Mouse (Mus musculus): ENCODE measurements at regions not wholly inside any gene's neighbourhood (a gene's known extent, or its start where the extent isn't known, plus 50 kb on each side); places are given as distances from the start of the nearest gene placed in this dataset.

- no peak for DNase-seq (ENCODE audit: low spot score)
Observed at GRCm38 (mm10) chr2:45245506-45245905, 128.3 kb upstream of the Zeb2 start.

DNA sequence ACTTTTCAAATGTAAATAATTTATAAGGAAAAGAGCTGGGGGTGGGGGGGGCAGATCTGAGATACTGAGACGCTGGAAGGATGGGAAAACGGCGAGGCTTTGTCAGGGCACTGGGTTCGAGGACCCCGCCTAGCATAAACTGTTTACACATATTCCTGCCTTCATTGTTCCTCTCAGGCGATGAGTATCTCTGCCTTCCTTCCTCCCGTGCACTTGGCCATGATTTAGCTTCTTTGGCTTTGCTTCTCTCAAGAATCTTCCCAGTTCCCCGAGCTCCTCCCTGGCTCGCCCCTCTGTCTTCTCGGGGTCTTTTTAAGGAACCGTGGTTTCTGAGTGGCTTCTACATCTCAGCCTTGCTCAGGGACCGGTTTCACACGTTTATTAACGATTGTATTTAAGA is 127.3 kb upstream of the Zeb2 start:
- DNase-seq (ENCODE audit: low spot score), result no peak

DNA sequence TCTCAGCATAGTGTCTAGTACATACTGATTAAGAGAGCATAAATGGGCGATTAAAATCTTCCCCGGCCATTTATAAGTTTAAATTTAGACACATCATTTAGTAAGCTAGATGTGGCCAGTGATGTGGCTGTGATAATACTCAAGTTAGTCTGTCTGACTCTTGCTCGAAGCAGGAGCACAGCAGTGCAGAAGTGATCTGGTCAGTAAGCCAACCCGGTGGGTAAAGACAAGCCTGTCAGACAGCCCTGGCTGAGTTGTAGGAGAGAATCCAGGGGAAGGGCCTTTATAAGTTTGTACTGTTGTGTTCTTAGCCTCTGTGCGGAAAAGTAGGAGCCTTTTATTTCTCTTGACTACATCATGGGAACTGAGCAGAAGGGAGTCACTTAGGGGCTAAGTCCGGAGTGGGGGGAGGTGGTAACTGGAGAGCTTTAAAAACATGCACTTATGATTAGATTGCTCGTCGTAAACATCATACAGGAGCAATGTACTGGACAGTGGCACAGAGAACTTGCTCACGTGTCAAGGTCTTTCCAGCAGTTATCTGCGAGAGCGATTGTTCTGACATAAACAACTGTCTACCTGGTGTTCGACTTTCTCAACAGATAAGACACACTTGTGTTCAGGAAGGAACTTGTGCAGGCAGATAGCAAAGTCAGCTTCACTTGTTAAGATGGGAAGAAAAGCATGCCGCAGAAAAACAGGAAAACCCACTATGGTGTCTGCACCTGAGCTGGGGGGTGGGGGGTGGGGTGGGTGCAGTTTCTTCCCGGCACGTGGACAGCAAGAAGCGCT is 122.5 kb upstream of the Zeb2 start:
- no peak for DNase-seq (ENCODE audit: low spot score)

- no peak for DNase-seq (ENCODE audit: low spot score)
Observed at GRCm38 (mm10) chr2:45239001-45239400, 121.8 kb upstream of the Zeb2 start.

- no peak for DNase-seq (ENCODE audit: low spot score)
Observed at GRCm38 (mm10) chr2:45236168-45236700, 119.0 kb upstream of the Zeb2 start.

- no peak for DNase-seq (ENCODE audit: low spot score)
Observed at GRCm38 (mm10) chr2:45234148-45234547, 117.0 kb upstream of the Zeb2 start.

- DNase-seq (ENCODE audit: low spot score), result no peak
Observed at GRCm38 (mm10) chr2:45230351-45231209, 113.4 kb upstream of the Zeb2 start.

GRCm38 (mm10) chr2:45229501-45229900 is 112.3 kb upstream of the Zeb2 start:
- no peak for DNase-seq (ENCODE audit: low spot score)

GRCm38 (mm10) chr2:45227276-45227944 is 110.2 kb upstream of the Zeb2 start:
- no peak for DNase-seq (ENCODE audit: low spot score)

DNA sequence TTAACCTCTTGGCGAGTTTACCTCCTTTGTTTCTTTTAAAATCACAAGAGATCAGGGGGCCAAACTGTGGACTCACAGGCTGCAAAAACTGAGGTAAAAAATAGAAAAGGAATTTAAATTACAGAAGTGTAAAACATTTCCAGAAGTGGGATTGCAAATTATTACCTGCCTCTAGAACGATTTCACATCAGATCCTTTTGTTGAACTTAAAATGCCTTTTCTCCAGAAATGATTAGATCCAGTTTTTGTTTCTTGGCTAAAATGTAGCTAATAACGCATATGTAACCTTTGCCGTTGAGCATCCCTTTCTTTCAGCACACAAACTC is 108.8 kb upstream of the Zeb2 start:
- no peak for DNase-seq (ENCODE audit: low spot score)

- no peak for DNase-seq (ENCODE audit: low spot score)
Observed at GRCm38 (mm10) chr2:45225364-45226044, 108.3 kb upstream of the Zeb2 start.

DNA sequence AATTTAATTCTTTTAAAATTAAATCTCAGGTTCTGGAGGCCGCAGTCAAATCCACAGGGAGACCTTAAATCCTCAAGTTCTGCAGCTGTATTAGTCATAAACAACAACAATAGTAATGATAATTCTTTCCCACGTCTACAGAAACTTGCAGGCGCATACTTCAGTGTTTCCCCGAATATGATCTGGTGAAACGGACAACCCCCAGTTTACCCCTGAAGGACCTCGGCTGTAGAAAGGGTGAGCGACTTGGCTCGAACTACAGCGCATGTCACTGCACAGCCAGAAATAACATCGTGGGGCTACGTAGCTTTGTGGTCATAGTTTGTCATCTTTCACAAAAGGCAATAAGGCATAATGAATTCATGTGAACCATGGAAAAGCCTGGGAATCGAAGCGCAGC is 105.0 kb upstream of the Zeb2 start:
- no peak for DNase-seq (ENCODE audit: low spot score)

GRCm38 (mm10) chr2:45219851-45220250 is 102.7 kb upstream of the Zeb2 start:
- DNase-seq (ENCODE audit: low spot score), result no peak

DNA sequence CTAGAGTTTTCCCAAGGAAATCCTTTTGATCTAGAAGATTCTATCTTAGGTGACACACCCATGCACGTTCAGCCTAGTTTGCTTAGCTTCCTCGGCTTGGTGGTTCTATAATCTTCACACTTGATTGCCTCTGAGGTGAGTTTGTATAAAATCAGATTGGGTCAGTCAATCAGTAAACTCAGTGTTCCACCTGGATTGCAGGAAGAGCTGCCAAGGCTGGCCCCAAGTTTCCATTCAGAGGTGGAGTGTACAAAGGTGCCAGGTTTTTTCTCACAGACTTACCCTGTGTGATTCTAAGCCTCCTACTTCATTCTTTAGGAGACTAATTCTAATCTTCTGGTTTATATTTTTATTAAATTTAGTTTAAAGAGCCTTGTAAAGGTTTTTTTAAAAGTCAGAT is 95.6 kb upstream of the Zeb2 start:
- DNase-seq (ENCODE audit: low spot score), result no peak

GRCm38 (mm10) chr2:45208526-45208925 is 91.3 kb upstream of the Zeb2 start:
- DNase-seq (ENCODE audit: low spot score), result no peak

DNA sequence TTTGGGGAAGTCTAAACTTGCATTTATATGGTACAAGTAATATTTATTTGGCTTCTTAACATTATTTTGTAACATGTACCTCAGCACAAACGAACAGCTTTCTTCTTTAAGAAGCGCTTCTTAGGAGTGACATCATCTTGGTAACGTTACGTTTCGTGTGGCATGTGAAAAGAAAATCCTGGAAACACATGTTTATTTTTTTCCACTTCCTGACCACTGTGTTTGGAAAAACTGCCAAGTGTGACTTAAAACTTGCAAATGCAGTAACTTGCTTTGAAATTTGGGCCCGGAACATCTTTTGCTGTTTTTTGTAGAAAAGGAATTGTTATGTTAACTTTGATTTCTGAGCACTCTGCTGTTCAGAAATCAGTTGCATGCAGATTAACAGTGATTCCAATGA is 88.6 kb upstream of the Zeb2 start:
- no peak for DNase-seq (ENCODE audit: low spot score)

GRCm38 (mm10) chr2:45205211-45205610 is 88.0 kb upstream of the Zeb2 start:
- no peak for DNase-seq (ENCODE audit: low spot score)

DNA sequence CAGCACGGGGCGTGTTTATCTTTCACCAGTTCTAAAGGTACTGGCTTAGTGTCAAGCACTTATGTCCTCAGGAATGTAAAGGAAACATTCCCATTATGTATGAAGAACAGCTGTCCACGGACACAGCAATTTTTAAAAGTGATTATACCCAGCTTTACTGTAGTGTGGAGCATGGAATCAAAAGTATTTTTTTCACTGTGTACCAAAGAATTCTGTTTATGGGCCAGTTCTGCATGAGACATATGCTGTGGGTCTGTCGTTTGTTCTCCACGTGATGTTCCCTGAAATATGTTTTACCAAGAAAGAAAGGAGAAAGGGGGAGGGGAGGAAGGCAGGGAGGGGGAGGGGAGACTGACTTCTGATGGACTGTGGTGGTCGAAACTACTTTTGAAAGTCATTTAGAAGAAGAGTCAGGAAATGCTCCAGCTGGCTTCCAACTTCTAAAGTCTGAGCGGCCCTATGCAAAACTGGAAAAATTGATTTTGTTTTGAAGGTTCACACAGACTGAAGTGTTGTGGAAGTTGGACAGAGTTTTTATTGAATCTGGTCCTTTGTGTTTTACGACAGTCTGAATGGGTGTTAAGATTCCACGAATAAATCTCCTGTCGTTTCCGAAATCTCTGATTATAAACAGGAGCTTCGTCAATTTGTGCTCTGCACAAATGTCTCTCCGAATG is 80.9 kb upstream of the Zeb2 start:
- no peak for DNase-seq (ENCODE audit: low spot score)

DNA sequence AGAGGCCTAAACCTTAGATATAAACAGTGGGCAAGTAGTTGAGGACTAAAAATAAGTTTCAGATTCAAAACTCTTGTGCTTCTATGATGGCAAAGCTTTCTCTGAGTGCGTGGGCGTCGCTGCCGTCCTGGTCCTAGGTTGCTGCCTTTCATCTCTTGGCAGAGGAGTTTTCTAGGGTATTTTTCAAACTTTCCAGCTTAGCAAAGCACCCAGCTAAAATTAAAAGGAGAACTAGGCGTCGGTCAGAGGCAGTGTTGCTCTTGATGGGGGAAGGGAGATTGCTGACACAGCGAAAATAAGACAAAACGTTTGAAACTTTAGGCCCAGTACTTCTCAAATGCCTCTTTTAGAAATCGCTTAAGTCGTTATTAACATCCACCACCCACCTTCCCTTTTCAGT is 80.1 kb upstream of the Zeb2 start:
- no peak for DNase-seq (ENCODE audit: low spot score)

DNA sequence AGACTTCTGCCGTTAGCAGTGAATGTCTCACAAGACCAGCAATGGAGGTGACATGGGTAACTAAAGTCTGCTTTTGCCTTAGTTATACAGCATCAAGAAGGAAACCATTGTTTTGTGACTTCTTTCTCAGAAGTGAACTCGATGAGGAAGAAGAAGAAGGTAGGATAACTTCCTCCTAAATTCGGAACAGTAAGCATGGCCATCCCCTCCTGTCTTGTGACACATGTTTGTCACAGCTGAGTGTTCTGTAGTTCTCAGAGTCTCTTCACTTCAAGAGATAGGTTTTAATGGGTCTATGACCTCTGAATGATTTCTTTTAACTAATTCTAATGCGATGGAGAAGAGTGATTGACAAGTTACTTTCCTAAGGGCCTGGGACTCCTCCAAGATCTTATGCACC is 79.3 kb upstream of the Zeb2 start:
- no peak for DNase-seq (ENCODE audit: low spot score)

- DNase-seq (ENCODE audit: low spot score), result no peak
Observed at GRCm38 (mm10) chr2:45194335-45194734, 77.1 kb upstream of the Zeb2 start.

DNA sequence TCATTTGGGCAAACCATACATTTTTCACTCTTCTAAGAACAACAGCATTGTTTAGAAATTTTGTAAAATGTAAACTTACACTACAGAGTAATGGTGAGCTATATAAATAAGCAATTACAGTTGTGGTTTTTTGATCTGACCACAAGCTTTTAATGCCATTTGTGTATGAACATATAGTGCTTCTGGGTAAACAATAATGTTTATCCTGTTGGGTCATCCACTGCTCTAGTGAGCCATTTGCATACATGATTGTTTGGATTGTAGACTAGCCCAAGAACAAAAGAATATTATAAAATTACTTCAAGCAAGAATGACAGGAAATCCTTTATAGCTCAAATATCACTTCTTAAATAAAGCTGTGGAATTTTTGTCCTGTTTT is 68.4 kb upstream of the Zeb2 start:
- no peak for DNase-seq (ENCODE audit: low spot score)

Measured in urinary bladder, postnatal 25 days (tissue).